Mouse (Mus musculus): ENCODE data around the gene Txnip. TPM values are rescaled to one million over a fixed set of nuclear protein-coding genes. Genes with fewer than 3 reads are reported as not detected.
"Not testable (repeated sequence)": the region's sequence is repeated elsewhere in the genome, so short reads cannot be mapped to it uniquely, and the experiment has no call there.

Txnip gene
- polyA plus RNA-seq (2016; fragmentation: Nextera tagmentation; extraction: Ambion mirVana), result 40.4 and 40.8 TPM in 2 replicates

DNA sequence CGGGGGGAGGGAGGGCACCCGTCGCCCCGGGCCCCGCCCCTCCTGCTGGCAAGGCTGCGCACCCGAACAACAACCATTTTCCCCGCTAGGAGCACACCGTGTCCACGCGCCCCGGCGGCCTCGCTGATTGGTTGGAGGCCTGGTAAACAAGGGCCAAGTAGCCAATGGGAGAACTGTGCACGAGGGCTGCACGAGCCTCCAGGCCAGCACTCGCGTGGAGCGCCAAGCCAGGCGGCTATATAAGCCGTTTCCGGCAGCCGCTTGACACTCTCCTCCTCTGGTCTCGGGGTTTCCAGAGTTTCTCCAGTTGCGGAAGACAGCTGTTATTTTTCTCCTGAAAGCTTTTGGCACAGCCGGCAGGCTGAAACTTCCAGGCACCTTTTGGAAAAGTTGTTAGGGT, at the start of gene Txnip:
Gene Txnip (plus strand): TSS at position 264 of the 400 bp plus-strand sequence.
- Histone ChIP-seq H3K4me3 (replicated peaks) (peak within 1 kb of the TSS; percentile 63), H3K4me1 (peaks cover 53% of the 10 kb centered on the region), H3K9ac (peak within 1 kb of the TSS; percentile 63), H3K9me3 (no peaks in the 10 kb centered on the region), H3K27ac (peak within 1 kb of the TSS; percentile 80), H3K27me3 (no peaks in the 10 kb centered on the region), H3K36me3 (replicated peaks) (peaks cover 22% of the 10 kb centered on the region), H3K4me2 (peak within 1 kb of the TSS; percentile 67)
- WGBS, result under 1% methylated on average over 26 of the region's 26 CpGs
- peak; percentile 100 for ATAC-seq (ENCODE audit: low FRiP score)

DNA sequence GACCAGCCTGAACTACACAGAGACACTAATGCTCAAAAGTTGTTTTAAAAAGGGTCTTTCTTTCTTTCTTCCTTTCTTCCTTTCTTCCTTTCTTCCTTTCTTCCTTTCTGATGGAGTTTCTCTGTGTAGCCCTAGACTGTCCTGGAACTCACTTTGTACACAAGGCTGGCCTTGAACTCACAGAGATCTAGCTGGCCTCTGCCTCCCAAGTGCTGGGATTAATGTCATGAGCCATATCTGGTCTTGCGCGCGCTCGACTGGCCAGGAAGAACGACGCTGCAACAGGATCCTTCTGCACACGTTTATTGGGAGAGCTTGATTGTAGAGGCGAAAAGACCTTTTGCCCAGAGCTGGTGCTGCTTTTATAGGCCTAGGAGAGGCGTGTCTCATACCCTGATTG, 49.8 kb upstream of the Txnip start:
- not testable (repeated sequence) for H3K4me1 ChIP-seq; H3K27ac ChIP-seq; H3K4me3 ChIP-seq (replicated peaks); H3K36me3 ChIP-seq (replicated peaks); ATAC-seq (ENCODE audit: low FRiP score); H3K4me2 ChIP-seq; H3K9ac ChIP-seq; H3K9me3 ChIP-seq; H3K27me3 ChIP-seq
- WGBS, result 89% methylated on average over 8 of the region's 9 CpGs

DNA sequence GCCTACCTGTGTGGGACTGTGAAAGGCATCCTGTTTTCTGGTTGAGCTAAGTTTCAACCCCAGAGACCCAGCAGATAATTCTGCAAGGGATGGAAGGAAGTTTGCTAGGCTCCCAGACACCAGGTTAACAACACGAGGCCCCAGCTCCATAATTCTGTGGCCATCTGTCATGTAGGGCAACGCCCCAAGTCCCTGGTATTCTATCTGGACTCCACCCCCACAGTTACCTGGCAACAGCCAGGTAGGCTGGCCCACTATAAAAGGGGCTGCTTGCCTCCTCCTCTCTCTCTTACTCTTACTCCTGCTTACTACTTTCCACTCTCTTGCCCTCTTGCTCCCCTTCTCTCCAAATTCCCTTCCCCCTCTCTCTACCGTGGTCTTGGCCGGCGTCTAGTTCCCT, 37.6 kb upstream of the Txnip start:
- no peak overlapping the region for H3K9ac ChIP-seq
- WGBS, result 57% methylated on average over 5 of the region's 5 CpGs

DNA sequence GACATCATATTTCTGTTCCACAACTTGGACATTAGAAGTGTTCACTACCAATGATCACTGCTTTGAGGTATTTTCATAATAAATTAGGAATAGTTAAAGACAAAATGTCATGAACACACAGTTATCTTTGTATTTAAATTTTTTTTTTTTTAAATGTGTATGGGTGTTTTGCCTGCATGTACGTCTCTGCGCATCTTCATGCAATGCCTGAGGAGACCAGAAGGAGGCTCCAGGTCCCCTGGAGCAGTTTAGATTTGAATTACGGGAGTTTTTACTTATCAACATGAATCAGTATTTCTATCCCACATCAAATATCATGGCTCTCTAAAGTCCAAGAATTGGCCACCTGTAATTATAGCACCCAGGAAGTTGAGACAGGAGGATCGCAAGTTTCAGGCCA, 35.6 kb upstream of the Txnip start:
- 59% methylated on average over 4 of the region's 4 CpGs for WGBS
- Histone ChIP-seq H3K27ac (no peak overlapping the region), H3K27me3 (peaks cover 32% of the 10 kb centered on the region), H3K4me2 (no peak overlapping the region), H3K9me3 (no peaks in the 10 kb centered on the region), H3K4me3 (replicated peaks) (no peak overlapping the region), H3K9ac (no peak overlapping the region), H3K4me1 (peaks cover 5% of the 10 kb centered on the region), H3K36me3 (replicated peaks) (no peaks in the 10 kb centered on the region)
- no peak for ATAC-seq (ENCODE audit: low FRiP score)

More for the DNA sequence above, 37.6 kb upstream of the Txnip start:
- H3K27ac ChIP-seq, result no peak overlapping the region
- H3K36me3 ChIP-seq (replicated peaks), result no peaks in the 10 kb centered on the region
- H3K4me3 ChIP-seq (replicated peaks), result no peak overlapping the region
- ATAC-seq (ENCODE audit: low FRiP score), result no peak
- peaks cover 12% of the 10 kb centered on the region; the same call in 1 of the 2 replicates for H3K27me3 ChIP-seq
- H3K4me2 ChIP-seq, result no peak overlapping the region
- H3K4me1 ChIP-seq, result no peaks in the 10 kb centered on the region
- no peaks in the 10 kb centered on the region for H3K9me3 ChIP-seq

- H3K36me3 ChIP-seq (replicated peaks), result no peaks in the 10 kb centered on the region
- H3K27ac ChIP-seq, result no peak overlapping the region
- ATAC-seq (ENCODE audit: low FRiP score), result no peak
- peaks cover 16% of the 10 kb centered on the region for H3K4me1 ChIP-seq
- WGBS, result 71% methylated on average over 12 of the region's 12 CpGs
- no peak overlapping the region for H3K9ac ChIP-seq
- no peak overlapping the region for H3K4me3 ChIP-seq (replicated peaks)
- no peak overlapping the region for H3K4me2 ChIP-seq
- peaks cover 52% of the 10 kb centered on the region for H3K27me3 ChIP-seq
- H3K9me3 ChIP-seq, result no peaks in the 10 kb centered on the region
These were observed 33.5 kb upstream of the Txnip start for GRCm38 (mm10) chr3:96524028-96524810.

GRCm38 (mm10) chr3:96524914-96525313, 32.8 kb upstream of the Txnip start, which contains the start of gene Hfe2:
Hfe2 (plus strand) TSS chr3:96525172.
- H3K4me2 ChIP-seq, result no peak within 1 kb of the TSS
- no peak within 1 kb of the TSS for H3K27ac ChIP-seq
- peaks cover 55% of the 10 kb centered on the region for H3K27me3 ChIP-seq
- H3K4me3 ChIP-seq (replicated peaks), result no peak within 1 kb of the TSS
- H3K9me3 ChIP-seq, result no peaks in the 10 kb centered on the region
- ATAC-seq (ENCODE audit: low FRiP score), result no peak
- no peaks in the 10 kb centered on the region for H3K36me3 ChIP-seq (replicated peaks)
- WGBS, result 89% methylated on average over 4 of the region's 4 CpGs
- peaks cover 16% of the 10 kb centered on the region for H3K4me1 ChIP-seq
- no peak within 1 kb of the TSS for H3K9ac ChIP-seq

- no peak for ATAC-seq (ENCODE audit: low FRiP score)
These were observed 31.6 kb upstream of the Txnip start for GRCm38 (mm10) chr3:96526013-96526762.

GRCm38 (mm10) chr3:96526864-96527542, 30.8 kb upstream of the Txnip start:
- Histone ChIP-seq H3K4me2 (peak overlapping the region; percentile 74), H3K9ac (peak overlapping the region; percentile 43), H3K27me3 (peaks cover 51% of the 10 kb centered on the region), H3K27ac (no peak overlapping the region), H3K9me3 (no peaks in the 10 kb centered on the region), H3K4me1 (peaks cover 16% of the 10 kb centered on the region), H3K36me3 (replicated peaks) (no peaks in the 10 kb centered on the region), H3K4me3 (replicated peaks) (peak overlapping the region; percentile 44)
- ATAC-seq (ENCODE audit: low FRiP score), result peak; percentile 60; the same call in 1 of the 2 replicates
- WGBS, result 4% methylated on average over 44 of the region's 44 CpGs

More at GRCm38 (mm10) chr3:96526013-96526762, 31.6 kb upstream of the Txnip start:
- WGBS, result 78% methylated on average over 11 of the region's 11 CpGs
- Histone ChIP-seq H3K4me3 (replicated peaks) (no peak overlapping the region; the same call in 1 of the 2 replicates), H3K36me3 (replicated peaks) (no peaks in the 10 kb centered on the region), H3K4me1 (peaks cover 16% of the 10 kb centered on the region), H3K27me3 (peaks cover 51% of the 10 kb centered on the region), H3K9me3 (no peaks in the 10 kb centered on the region), H3K9ac (no peak overlapping the region), H3K27ac (no peak overlapping the region), H3K4me2 (no peak overlapping the region)

GRCm38 (mm10) chr3:96528506-96528905, 29.3 kb upstream of the Txnip start:
- Histone ChIP-seq H3K27me3 (peaks cover 51% of the 10 kb centered on the region), H3K9ac (no peak overlapping the region), H3K4me2 (no peak overlapping the region), H3K27ac (no peak overlapping the region), H3K4me3 (replicated peaks) (no peak overlapping the region), H3K4me1 (peaks cover 16% of the 10 kb centered on the region), H3K36me3 (replicated peaks) (no peaks in the 10 kb centered on the region), H3K9me3 (no peaks in the 10 kb centered on the region)
- ATAC-seq (ENCODE audit: low FRiP score), result no peak
- WGBS, result 45% methylated on average over 9 of the region's 9 CpGs

DNA sequence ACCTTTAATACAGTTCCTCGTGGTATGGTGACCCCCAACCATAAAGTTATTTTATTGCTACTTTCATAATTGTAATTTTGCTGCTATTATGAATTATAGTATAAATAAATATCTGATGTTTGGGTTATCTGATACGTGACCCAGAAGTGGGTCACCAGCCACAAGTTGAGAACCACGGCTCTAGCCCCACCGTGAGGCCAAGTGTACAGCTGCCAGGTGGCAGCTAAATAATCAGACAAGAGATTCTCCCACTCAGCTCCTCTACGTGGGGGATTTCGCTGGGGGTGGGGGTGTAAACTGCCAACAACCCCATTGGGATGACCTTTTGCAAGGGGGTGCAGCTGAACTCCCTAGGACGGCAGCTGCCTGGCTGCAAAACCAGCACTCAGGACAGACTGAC, 25.7 kb upstream of the Txnip start:
- H3K27ac ChIP-seq, result no peak overlapping the region
- ATAC-seq (ENCODE audit: low FRiP score), result no peak
- 68% methylated on average over 7 of the region's 7 CpGs for WGBS
- peaks cover 24% of the 10 kb centered on the region for H3K27me3 ChIP-seq
- H3K9ac ChIP-seq, result no peak overlapping the region
- no peak overlapping the region for H3K4me2 ChIP-seq
- H3K9me3 ChIP-seq, result no peaks in the 10 kb centered on the region
- no peaks in the 10 kb centered on the region for H3K36me3 ChIP-seq (replicated peaks)
- no peak overlapping the region for H3K4me3 ChIP-seq (replicated peaks)
- peaks cover 11% of the 10 kb centered on the region for H3K4me1 ChIP-seq

DNA sequence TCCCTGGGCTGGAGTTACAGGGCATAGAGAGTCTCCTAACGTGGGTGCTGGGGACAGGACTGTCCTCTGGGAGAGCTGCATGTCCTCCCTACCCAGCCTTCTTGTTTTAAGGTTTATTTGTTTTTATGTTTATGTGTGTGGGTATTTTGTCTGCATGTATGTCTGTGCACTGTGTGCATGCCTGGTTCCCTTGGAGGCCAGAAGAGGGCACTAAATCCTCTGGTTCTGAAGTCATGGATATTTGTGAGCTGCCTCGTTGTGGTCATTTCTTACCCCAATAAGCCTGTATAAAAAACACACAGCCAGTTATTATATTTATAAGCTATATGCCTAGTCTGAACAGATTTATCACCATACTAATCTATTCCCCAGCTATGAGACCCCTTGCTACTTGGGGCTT, 23.5 kb upstream of the Txnip start:
- H3K27ac ChIP-seq, result no peak overlapping the region
- ATAC-seq (ENCODE audit: low FRiP score), result no peak
- H3K9ac ChIP-seq, result no peak overlapping the region
- no peaks in the 10 kb centered on the region for H3K4me1 ChIP-seq
- no peak overlapping the region for H3K4me2 ChIP-seq
- no peak overlapping the region for H3K4me3 ChIP-seq (replicated peaks)
- no peaks in the 10 kb centered on the region for H3K9me3 ChIP-seq
- no peaks in the 10 kb centered on the region for H3K36me3 ChIP-seq (replicated peaks)
- WGBS, result 54% methylated on average over 2 of the region's 2 CpGs
- peaks cover 2% of the 10 kb centered on the region; the same call in 1 of the 2 replicates for H3K27me3 ChIP-seq

- WGBS, result 84% methylated on average over 2 of the region's 2 CpGs
- Histone ChIP-seq H3K36me3 (replicated peaks) (no peaks in the 10 kb centered on the region), H3K27me3 (peaks cover 5% of the 10 kb centered on the region; the same call in 1 of the 2 replicates), H3K4me1 (no peaks in the 10 kb centered on the region), H3K4me3 (replicated peaks) (no peak overlapping the region), H3K9ac (no peak overlapping the region), H3K27ac (no peak overlapping the region), H3K9me3 (no peaks in the 10 kb centered on the region), H3K4me2 (no peak overlapping the region)
- ATAC-seq (ENCODE audit: low FRiP score), result no peak
These were observed 18.4 kb upstream of the Txnip start for GRCm38 (mm10) chr3:96539316-96539715.
